Mouse (Mus musculus): ENCODE measurements around the gene Snrpd3.

- TF ChIP-seq POLR2A (IDR thresholded peaks at IDR 0.05; ENCODE audit: extremely low read depth, insufficient read depth, low read length) (no peak), CTCF (IDR thresholded peaks at IDR 0.05; ENCODE audit: extremely low read depth, insufficient read depth, low read length) (no peak)
Observed at GRCm38 (mm10) chr10:75481703-75482102, 35.6 kb upstream of the Snrpd3 start.
